Comparison of ENCODE assay signal across 23 mouse cellular contexts in the genomic region with DNA sequence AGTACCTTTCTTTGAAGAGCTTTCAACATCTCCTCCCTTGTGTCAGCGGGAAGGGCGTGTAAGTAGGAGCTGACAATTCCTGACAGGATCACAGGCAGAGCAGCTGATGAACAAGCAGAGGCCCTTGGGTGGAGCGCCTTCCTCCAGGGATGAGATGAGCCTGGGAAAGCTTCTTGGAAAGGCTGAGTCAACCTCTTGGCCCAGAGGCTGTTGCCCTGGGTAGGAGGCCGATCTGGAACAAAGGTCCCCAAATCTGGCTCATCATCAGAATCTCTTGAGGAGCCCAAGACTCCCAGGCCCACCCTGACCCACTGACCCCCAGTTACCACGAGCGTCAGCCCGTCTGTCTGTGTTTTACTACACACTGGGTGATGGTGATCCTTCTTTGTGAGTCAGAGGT. TPM values are rescaled to one million over a fixed set of nuclear protein-coding genes. Genes with fewer than 3 reads are reported as not detected.
A peak's percentile ranks its signal among the peaks of the same experiment; 100 is the strongest.
DNase-seq lines count a peak whose midpoint lies in the region; ATAC-seq lines count a peak whose summit lies in the region.
"Had no signal": no experiment of that assay in that cellular context is flagged by ENCODE, and none has a peak within 500 bp of the region (broad histone marks: within the 10 kb centered on the region; RNA-seq: fewer than 3 reads in every experiment).

No protein-coding gene starts in this region.

- 72% methylated on average over 7 of the region's 7 CpGs for WGBS in limb, embryonic 15.5 days
- 84% methylated on average over 7 of the region's 7 CpGs for WGBS in limb, embryonic 10.5 days

- DNase-seq in gastrocnemius, adult 18-20 months (ENCODE audit: low spot score): peak; percentile 46
- DNase-seq in gastrocnemius, postnatal 10 days: no peak
- DNase-seq in limb, embryonic 10.5 days (ENCODE audit: low spot score): no peak
- DNase-seq in adipocyte (ENCODE audit: low spot score): peak; percentile 51
- DNase-seq in kidney, adult 18-20 months: no peak
- DNase-seq in layer of hippocampus, adult 9-11 months: no peak
- DNase-seq: adrenal gland, postnatal 10 days; B cell, adult 2 months; cerebellum, adult 11-12 months; cerebellum, adult 9-11 months; cerebellum, postnatal 36 days; heart, postnatal 4 days; kidney, adult 9 months had no signal

- H3K27me3 ChIP-seq in limb, embryonic 15.5 days: no peaks in the 10 kb centered on the region
- no peaks in the 10 kb centered on the region for H3K27me3 ChIP-seq in limb, embryonic 10.5 days (ENCODE audit: low read depth, poor library complexity, severe bottlenecking)
- H3K27me3 ChIP-seq: forebrain, embryonic 15.5 days; heart, embryonic 13.5 days; hindbrain, embryonic 12.5 days had no signal

- H3K4me3 ChIP-seq in limb, embryonic 15.5 days: no peak overlapping the region
- H3K4me3 ChIP-seq in limb, embryonic 10.5 days: no peak overlapping the region
- H3K4me3 ChIP-seq: forebrain, embryonic 15.5 days; heart, embryonic 13.5 days; hindbrain, embryonic 12.5 days had no signal

- no peak for ATAC-seq in limb, embryonic 15.5 days (ENCODE audit: insufficient number of reproducible peaks, low FRiP score, low TSS enrichment, low read depth)
- ATAC-seq: activated CD4-positive, CD25-positive, alpha-beta regulatory T cell, adult 4 months; CD4-positive, CD25-positive, alpha-beta regulatory T cell, adult 4 months; forebrain, embryonic 15.5 days; hindbrain, embryonic 16.5 days; inflammation-experienced regulatory T-cells, adult 6 months; intestine, postnatal 0 days had no signal

- no peak overlapping the region for H3K4me2 ChIP-seq in limb, embryonic 15.5 days
- H3K4me2 ChIP-seq: forebrain, embryonic 15.5 days; heart, embryonic 13.5 days; hindbrain, embryonic 12.5 days had no signal

- 0 out of 2 replicates have a peak, but pooled peaks cover 5% of the 10 kb centered on the region for H3K4me1 ChIP-seq in limb, embryonic 15.5 days
- no peaks in the 10 kb centered on the region for H3K4me1 ChIP-seq in limb, embryonic 10.5 days
- H3K4me1 ChIP-seq: forebrain, embryonic 15.5 days; hindbrain, embryonic 12.5 days had no signal

- H3K27ac ChIP-seq in limb, embryonic 15.5 days: peak overlapping the region; percentile 40; the same call in 1 of the 2 replicates
- H3K27ac ChIP-seq in limb, embryonic 10.5 days: no peak overlapping the region
- H3K27ac ChIP-seq: forebrain, embryonic 15.5 days; heart, embryonic 13.5 days; hindbrain, embryonic 12.5 days had no signal

- H3K36me3 ChIP-seq in limb, embryonic 15.5 days: no peaks in the 10 kb centered on the region
- no peaks in the 10 kb centered on the region for H3K36me3 ChIP-seq in limb, embryonic 10.5 days
- H3K36me3 ChIP-seq: forebrain, embryonic 15.5 days; G1E; heart, embryonic 13.5 days; hindbrain, embryonic 12.5 days had no signal

- H3K9me3 ChIP-seq in limb, embryonic 15.5 days: no peaks in the 10 kb centered on the region
- no peaks in the 10 kb centered on the region for H3K9me3 ChIP-seq in limb, embryonic 10.5 days (replicated peaks)
- H3K9me3 ChIP-seq: forebrain, embryonic 15.5 days; G1E; heart, embryonic 13.5 days; hindbrain, embryonic 12.5 days had no signal

- no peak overlapping the region for H3K9ac ChIP-seq in limb, embryonic 15.5 days
- H3K9ac ChIP-seq: forebrain, embryonic 15.5 days; heart, embryonic 13.5 days; hindbrain, embryonic 12.5 days had no signal

RNA-seq across cellular contexts. Expression of a gene that starts 48.3 kb away (rescaled TPM):
- total RNA-seq in gastrocnemius, adult 18-20 months (2021): 100 to 1,000 TPM in 1 of 2 experiments, 10 to 100 TPM in 1; 45.0 to 176 TPM
- total RNA-seq in gastrocnemius, postnatal 10 days (2021): 100 to 1,000 TPM in 1 of 2 experiments, 10 to 100 TPM in 1; 98.5 to 134 TPM
- 17.3 and 20.8 TPM in 2 replicates for polyA plus RNA-seq in limb, embryonic 15.5 days (2015; fragmentation: Nextera tagmentation; extraction: Ambion mirVana)
- 23.0 and 23.6 TPM in 2 replicates for polyA plus RNA-seq in limb, embryonic 10.5 days (2016; fragmentation: Nextera tagmentation; extraction: Ambion mirVana)
- polyA plus RNA-seq: G1E had no signal

RNA-seq across cellular contexts. Expression of a gene that starts 56.4 kb away (rescaled TPM):
- total RNA-seq in gastrocnemius, adult 18-20 months (2021): 10 to 100 TPM; 43.1 to 44.7 TPM
- 10 to 100 TPM; 37.9 to 41.8 TPM for total RNA-seq in gastrocnemius, postnatal 10 days (2021)
- 155 and 163 TPM in 2 replicates for polyA plus RNA-seq in limb, embryonic 15.5 days (2015; fragmentation: Nextera tagmentation; extraction: Ambion mirVana)
- 168 TPM in 2 replicates for polyA plus RNA-seq in limb, embryonic 10.5 days (2016; fragmentation: Nextera tagmentation; extraction: Ambion mirVana)

Comparison
In these comparisons a context has a peak if more than half of its experiments do, and no peak if none do; other contexts are left out.
1. DNase-seq: peak in gastrocnemius, adult 18-20 months (single experiment) and adipocyte (single experiment); none in gastrocnemius, postnatal 10 days (single experiment), limb, embryonic 10.5 days (single experiment), kidney, adult 18-20 months (single experiment) and layer of hippocampus, adult 9-11 months (single experiment).